Mouse (Mus musculus) heart, postnatal 10 days (tissue): ENCODE results near the gene Doxl2. TPM values are rescaled to one million over a fixed set of nuclear protein-coding genes. Genes with fewer than 3 reads are reported as not detected.

Source experiments
- DNase-seq, 2 experiments: peaks; one replicate each; pipeline ENCODE4 v3.0.0; 2021
- intact Hi-C: fragments of 180-260 bp; cut with DNase I; formaldehyde crosslinking; loops from one replicate; pipeline ENCODE4 v1.15.1; 2025
- total RNA-seq, 2 experiments: library from RNA; stranded (reverse); gene quantifications; 2 replicates each; pipeline ENCODE4 v1.2.3; 2021

Doxl2 gene
- total RNA-seq, 2 experiments from 2014 or later: not detected

DNA sequence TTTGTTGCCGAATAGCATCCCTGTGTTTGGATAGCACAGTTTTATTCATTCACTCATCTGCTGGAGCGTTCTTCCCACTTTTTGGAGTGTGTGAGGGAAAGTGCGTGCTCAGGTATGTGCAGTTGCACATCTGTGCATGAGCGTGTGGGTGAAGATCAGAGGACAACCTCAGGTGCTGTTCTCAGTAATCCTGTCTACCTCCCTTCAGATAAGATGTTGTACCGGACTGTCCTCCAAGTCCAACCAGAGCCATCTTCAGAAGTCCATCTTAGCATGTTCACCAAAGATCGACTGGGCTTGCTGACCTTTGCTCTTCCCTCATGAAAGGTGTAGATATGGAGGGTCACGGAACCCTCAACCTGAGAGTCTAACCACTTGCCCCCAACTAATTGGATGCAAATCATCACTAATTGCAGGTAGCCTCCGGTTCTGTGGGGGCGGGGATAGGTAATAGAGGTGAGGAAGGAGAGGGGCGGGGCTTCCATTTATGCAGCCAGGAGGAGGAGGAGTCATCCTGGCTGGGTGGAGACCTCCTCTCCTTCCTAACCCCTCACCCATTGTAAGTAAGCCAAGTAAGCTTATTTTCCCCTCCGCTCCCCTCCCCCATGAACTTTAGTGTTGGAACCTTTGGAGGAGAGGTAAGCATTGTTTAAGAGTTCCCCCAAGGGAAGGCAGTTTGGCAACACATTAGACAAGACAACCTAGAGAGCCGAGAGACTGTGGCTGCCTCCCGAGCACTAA is 33.8 kb downstream of the Doxl2 start:
- DNase-seq: no peak
- intact Hi-C loops: no loop called here

- intact Hi-C loops: no loop called here
- DNase-seq: no peak
Measured at GRCm38 (mm10) chr6:49009161-49009555, 34.4 kb downstream of the Doxl2 start.

DNA sequence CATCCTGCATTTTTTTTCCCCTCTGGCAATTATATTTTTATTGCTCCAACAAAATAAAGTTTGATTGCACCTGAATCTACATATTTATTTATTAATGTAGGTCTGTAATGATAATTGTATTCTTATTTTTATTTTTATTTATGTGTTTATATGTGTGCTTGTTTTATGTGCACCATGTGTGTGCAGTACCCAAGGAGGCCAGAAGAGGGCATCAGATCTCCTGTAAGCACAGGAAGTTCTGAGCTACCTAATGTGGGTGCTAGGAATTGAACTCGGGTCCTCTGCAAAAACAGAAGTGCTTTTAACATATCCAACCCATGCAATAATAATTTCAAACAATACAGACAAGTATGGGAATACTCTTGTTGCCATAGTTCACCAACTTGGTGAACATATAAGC is 34.9 kb downstream of the Doxl2 start:
- intact Hi-C loops: no loop called here
- no peak for DNase-seq

GRCm38 (mm10) chr6:49011191-49011590 is 36.4 kb downstream of the Doxl2 start:
- intact Hi-C loops: no loop called here
- no peak for DNase-seq

GRCm38 (mm10) chr6:49013023-49013422 is 38.3 kb downstream of the Doxl2 start:
- no peak for DNase-seq
- intact Hi-C loops: no loop called here

DNA sequence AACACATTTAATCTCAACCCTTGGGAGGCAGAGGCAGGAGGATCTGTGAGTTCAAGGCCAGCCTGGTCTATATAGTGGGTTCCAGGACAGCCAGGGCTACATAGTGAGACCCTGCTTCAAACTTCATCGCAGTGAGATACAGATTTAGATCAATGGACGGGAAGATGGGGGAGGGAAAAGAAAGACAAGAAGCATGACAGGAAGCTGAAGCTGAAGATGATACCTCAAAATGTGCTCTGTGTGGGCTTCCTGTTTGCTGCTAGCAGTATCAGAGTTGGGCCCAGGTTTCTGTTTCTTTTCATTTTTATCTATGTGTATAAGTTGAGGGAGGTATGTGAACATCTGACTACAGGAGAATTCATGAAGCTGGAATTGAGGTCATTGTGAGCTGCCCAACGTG is 38.7 kb downstream of the Doxl2 start:
- intact Hi-C loops: no loop called here
- DNase-seq: no peak

GRCm38 (mm10) chr6:49017150-49017549 is 42.4 kb downstream of the Doxl2 start:
- DNase-seq: no peak
- intact Hi-C loops: no loop called here

DNA sequence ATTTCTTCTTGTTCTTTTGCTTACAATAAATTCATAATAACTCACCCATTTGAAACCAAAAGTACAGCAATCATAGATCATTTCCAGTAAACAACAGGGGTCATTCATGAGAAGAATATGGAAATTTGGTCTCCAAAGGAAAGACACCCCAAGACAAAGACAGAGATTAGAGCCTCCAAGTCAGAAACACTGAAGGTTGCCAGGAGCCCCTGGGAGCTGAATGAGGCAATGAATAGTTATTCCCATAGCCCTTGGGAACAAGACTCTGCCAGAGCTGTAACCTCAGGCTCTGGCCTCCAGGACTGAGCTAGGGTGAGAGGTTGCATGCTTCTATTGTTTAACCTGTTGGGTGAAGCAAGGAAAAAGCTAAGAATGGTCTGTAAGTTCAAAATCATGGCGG is 44.6 kb downstream of the Doxl2 start:
- intact Hi-C loops: no loop called here
- DNase-seq: no peak

GRCm38 (mm10) chr6:49021141-49022012 is 46.6 kb downstream of the Doxl2 start:
- no peak for DNase-seq
- intact Hi-C loops: no loop called here

DNA sequence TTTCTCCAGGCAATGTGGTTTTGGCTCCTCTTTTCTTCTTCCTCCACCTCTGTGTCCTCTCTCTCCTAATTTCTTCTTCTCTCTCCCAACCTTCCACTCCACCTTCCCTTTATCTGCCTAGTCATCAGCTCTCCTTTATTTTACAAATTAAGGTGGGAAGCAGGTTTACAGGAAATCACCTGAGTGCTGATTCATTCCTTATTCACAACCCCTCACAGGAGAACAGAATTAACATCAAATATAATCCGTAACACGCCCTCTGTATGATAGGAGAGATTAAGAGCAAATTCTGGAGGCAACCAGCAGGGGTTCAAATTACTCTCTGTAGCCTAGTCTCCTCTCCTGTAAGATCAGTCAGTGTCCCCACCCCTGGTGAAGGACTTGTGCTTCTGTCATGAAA is 47.6 kb downstream of the Doxl2 start:
- DNase-seq: no peak
- intact Hi-C loops: no loop called here

GRCm38 (mm10) chr6:49023315-49023714 is 48.6 kb downstream of the Doxl2 start:
- no peak for DNase-seq
- intact Hi-C loops: no loop called here

GRCm38 (mm10) chr6:49025290-49025689 is 50.5 kb downstream of the Doxl2 start:
- intact Hi-C loops: no loop called here
- no peak for DNase-seq

- DNase-seq: no peak
- intact Hi-C loops: no loop called here
Measured at GRCm38 (mm10) chr6:49026496-49026895, 51.7 kb downstream of the Doxl2 start.

DNA sequence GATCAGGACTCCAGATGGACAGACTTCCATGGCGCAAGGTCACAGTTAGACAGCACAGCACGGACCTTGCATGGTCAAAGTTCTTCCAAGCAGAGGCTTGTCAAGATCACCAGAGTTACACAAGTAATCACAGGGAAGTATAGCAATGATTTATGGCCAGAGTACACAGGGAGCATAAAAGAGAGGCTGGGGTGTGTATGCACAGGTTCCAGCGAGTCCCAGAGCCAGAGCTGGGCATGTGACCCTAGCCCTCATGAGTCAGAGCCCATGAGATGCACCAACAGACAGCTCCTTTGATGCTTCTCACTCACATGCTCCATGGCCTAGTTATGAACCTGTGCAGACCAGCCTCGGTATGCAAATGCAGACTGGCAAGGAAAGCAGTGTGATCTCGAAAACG is 53.3 kb downstream of the Doxl2 start:
- intact Hi-C loops: no loop called here
- DNase-seq: no peak

Other genes with a start within 250 kb of the Doxl2 start
- 10 to 100 TPM; 19.1 to 20.3 TPM for gene Gimap1, start 235.9 kb upstream of the Doxl2 start, total RNA-seq
- gene Gimap5, start 228.8 kb upstream of the Doxl2 start, total RNA-seq: 10 to 100 TPM; 10.1 to 13.3 TPM
- under 1 TPM; 0.45 to 0.72 TPM for gene Gimap3, start 204.1 kb upstream of the Doxl2 start, total RNA-seq
- 10 to 100 TPM; 22.4 to 27.5 TPM for gene Tmem176a, start 134.0 kb upstream of the Doxl2 start, total RNA-seq
- gene Tmem176b, start 133.5 kb upstream of the Doxl2 start, total RNA-seq: 10 to 100 TPM; 72.1 to 81.8 TPM
- gene Aoc1, start 102.1 kb upstream of the Doxl2 start, total RNA-seq: not detected
- gene 1600015I10Rik, start 45.1 kb upstream of the Doxl2 start, total RNA-seq: not detected
- gene Svs1, start 11.9 kb downstream of the Doxl2 start, total RNA-seq: not detected
- under 1 TPM; 0.43 to 0.52 TPM for gene Gpnmb, start 61.6 kb downstream of the Doxl2 start, total RNA-seq
- gene Malsu1, start 98.8 kb downstream of the Doxl2 start, total RNA-seq: 10 to 100 TPM; 33.1 to 35.1 TPM
- 1 to 10 TPM; 4.3 to 4.5 TPM for gene Igf2bp3, start 240.0 kb downstream of the Doxl2 start, total RNA-seq